7 mouse cellular contexts compared by ENCODE assay signal in the genomic region with DNA sequence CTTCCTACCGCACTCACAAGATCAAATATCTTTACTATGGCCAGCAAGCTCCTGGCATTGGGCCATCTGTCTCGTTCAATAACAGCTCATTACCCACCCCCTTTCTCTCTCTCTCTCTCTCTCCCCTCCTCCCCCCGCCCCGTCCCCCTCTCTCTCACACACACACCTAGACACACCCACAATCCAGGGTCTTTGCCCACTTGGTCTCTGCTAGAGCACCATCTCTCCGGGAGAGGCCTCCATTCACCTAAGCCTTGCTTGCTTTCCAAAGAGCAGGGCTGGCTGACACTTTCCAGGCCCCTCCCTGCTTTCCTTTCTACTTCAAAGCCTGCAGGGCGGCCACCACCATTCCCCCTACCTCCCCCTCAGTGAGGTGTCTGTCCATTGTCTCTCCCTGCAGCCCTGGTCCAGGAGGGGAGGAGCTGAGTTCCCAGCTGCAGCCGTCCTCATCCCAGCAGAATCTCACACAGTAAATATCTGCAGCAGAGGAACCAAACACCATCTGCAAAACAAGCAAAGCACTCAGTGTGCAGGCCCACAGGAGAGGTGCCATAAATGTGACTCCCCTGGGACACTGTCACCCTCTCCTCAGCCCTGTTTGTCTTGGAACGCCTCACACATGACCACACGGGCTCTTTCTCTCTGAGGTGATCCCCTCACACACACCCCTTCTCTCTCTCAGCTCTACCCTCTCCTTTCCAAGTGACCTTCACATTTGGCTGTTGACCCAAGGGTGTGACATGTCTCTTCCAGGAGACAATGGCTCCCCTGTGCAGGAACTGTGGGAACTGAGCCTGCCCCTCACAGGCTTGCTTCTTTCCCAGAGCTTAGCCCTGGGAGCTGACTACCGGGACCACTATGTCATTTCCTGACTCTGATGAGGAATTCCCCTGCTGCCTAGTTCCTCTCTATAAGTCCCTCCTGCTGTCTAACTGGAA. TPM values are rescaled to one million over a fixed set of nuclear protein-coding genes. Genes with fewer than 3 reads are reported as not detected.
DNase-seq lines count a peak whose midpoint lies in the region; ATAC-seq lines count a peak whose summit lies in the region.

No protein-coding gene starts in this region.

- peaks cover 65% of the 10 kb centered on the region for H3K4me1 ChIP-seq in heart, embryonic 13.5 days
- H3K4me1 ChIP-seq in limb, embryonic 11.5 days (ENCODE audit: control insufficient read depth, insufficient read depth, low read length), result peaks cover 50% of the 10 kb centered on the region
- 0 out of 2 replicates have a peak, but pooled peaks cover 8% of the 10 kb centered on the region for H3K4me1 ChIP-seq in midbrain, embryonic 14.5 days (ENCODE audit: control insufficient read depth, insufficient read depth, low read length)

- 5% methylated on average over 10 of the region's 10 CpGs for whole genome bisulfite sequencing in heart, embryonic 13.5 days
- 6% methylated on average over 10 of the region's 10 CpGs for WGBS in limb, embryonic 11.5 days
- 7% methylated on average over 10 of the region's 10 CpGs for WGBS in midbrain, embryonic 14.5 days

- peak; percentile 30; the same call in 1 of the 2 replicates for ATAC-seq in heart, embryonic 13.5 days (ENCODE audit: extremely low read depth, insufficient number of reproducible peaks, low FRiP score, low TSS enrichment)
- peak; percentile 61 for ATAC-seq in limb, embryonic 11.5 days (ENCODE audit: insufficient number of reproducible peaks, low FRiP score, low TSS enrichment, low read depth)
- peak; percentile 24; the same call in 1 of the 2 replicates for ATAC-seq in midbrain, embryonic 14.5 days (ENCODE audit: low FRiP score, low TSS enrichment)

- peak; percentile 93 for DNase-seq in MN1 (ENCODE audit: low spot score)
- peak; percentile 78 for DNase-seq in embryo, embryonic 10 days (ENCODE audit: low spot score)
- DNase-seq in limb, embryonic 11.5 days (ENCODE audit: low spot score), result peak; percentile 73
- DNase-seq in midbrain, embryonic 14.5 days, result peak; percentile 68
- no peak for DNase-seq in natural killer cell, adult 2 months (ENCODE audit: low spot score in 2 of 2)
- no peak for DNase-seq in right cerebral cortex, postnatal 25 days

- H3K27me3 ChIP-seq in heart, embryonic 13.5 days (replicated peaks), result no peaks in the 10 kb centered on the region
- H3K27me3 ChIP-seq in limb, embryonic 11.5 days (ENCODE audit: control insufficient read depth, insufficient read depth, low read length), result no peaks in the 10 kb centered on the region
- no peaks in the 10 kb centered on the region for H3K27me3 ChIP-seq in midbrain, embryonic 14.5 days (ENCODE audit: control insufficient read depth, insufficient read depth, low read length)

- peak overlapping the region; percentile 96 for H3K27ac ChIP-seq in heart, embryonic 13.5 days (replicated peaks)
- peak overlapping the region; percentile 89 for H3K27ac ChIP-seq in limb, embryonic 11.5 days (replicated peaks; ENCODE audit: low read depth, low read length)
- H3K27ac ChIP-seq in midbrain, embryonic 14.5 days (replicated peaks; ENCODE audit: low read depth, low read length), result peak overlapping the region; percentile 65

- no peak overlapping the region for H3K4me3 ChIP-seq in heart, embryonic 13.5 days
- H3K4me3 ChIP-seq in limb, embryonic 11.5 days (ENCODE audit: low read depth, low read length), result no peak overlapping the region
- H3K4me3 ChIP-seq in midbrain, embryonic 14.5 days (replicated peaks; ENCODE audit: low read depth, low read length), result no peak overlapping the region

- H3K9me3 ChIP-seq in heart, embryonic 13.5 days, result no peaks in the 10 kb centered on the region
- no peaks in the 10 kb centered on the region for H3K9me3 ChIP-seq in limb, embryonic 11.5 days (ENCODE audit: control insufficient read depth, low read length)
- no peaks in the 10 kb centered on the region for H3K9me3 ChIP-seq in midbrain, embryonic 14.5 days (ENCODE audit: control insufficient read depth, low read length)

- H3K9ac ChIP-seq in heart, embryonic 13.5 days, result peak overlapping the region; percentile 64
- peak overlapping the region; percentile 30 for H3K9ac ChIP-seq in limb, embryonic 11.5 days (ENCODE audit: low read length)
- no peak overlapping the region; the same call in 1 of the 2 replicates for H3K9ac ChIP-seq in midbrain, embryonic 14.5 days (replicated peaks; ENCODE audit: low read length)

- peak overlapping the region; percentile 27 for H3K4me2 ChIP-seq in heart, embryonic 13.5 days
- peak overlapping the region; percentile 12; the same call in 1 of the 2 replicates for H3K4me2 ChIP-seq in limb, embryonic 11.5 days (ENCODE audit: low read depth, severe bottlenecking)
- H3K4me2 ChIP-seq in midbrain, embryonic 14.5 days (ENCODE audit: low read length), result 0 out of 2 replicates have a peak overlapping the region, but pooled peaks have one; percentile 1

- H3K36me3 ChIP-seq in heart, embryonic 13.5 days, result no peaks in the 10 kb centered on the region
- no peaks in the 10 kb centered on the region for H3K36me3 ChIP-seq in limb, embryonic 11.5 days (ENCODE audit: control insufficient read depth, insufficient read depth, low read length)
- no peaks in the 10 kb centered on the region for H3K36me3 ChIP-seq in midbrain, embryonic 14.5 days (ENCODE audit: control insufficient read depth, insufficient read depth, low read length)

RNA-seq across cellular contexts. Expression of gene Fgr, which starts 14.9 kb away (rescaled TPM):
- 0.21 and 0.23 TPM in 2 replicates for polyA plus RNA-seq in heart, embryonic 13.5 days (2015; fragmentation: Nextera tagmentation; extraction: Ambion mirVana)
- 0.17 and 0.35 TPM in 2 replicates for polyA plus RNA-seq in limb, embryonic 11.5 days (2014; fragmentation: Nextera tagmentation; extraction: Ambion mirVana)
- 0.08 TPM in 1 of 2 replicates, not detected in the other for polyA plus RNA-seq in midbrain, embryonic 14.5 days (2014; fragmentation: Nextera tagmentation; extraction: Ambion mirVana)

RNA-seq across cellular contexts. Expression of gene Fam76a, which starts 36.7 kb away (rescaled TPM):
- polyA plus RNA-seq in heart, embryonic 13.5 days (2015; fragmentation: Nextera tagmentation; extraction: Ambion mirVana), result 34.8 and 35.6 TPM in 2 replicates
- polyA plus RNA-seq in limb, embryonic 11.5 days (2014; fragmentation: Nextera tagmentation; extraction: Ambion mirVana), result 30.1 and 32.9 TPM in 2 replicates
- polyA plus RNA-seq in midbrain, embryonic 14.5 days (2014; fragmentation: Nextera tagmentation; extraction: Ambion mirVana), result 41.9 and 47.5 TPM in 2 replicates

RNA-seq across cellular contexts. Expression of gene Ahdc1, which starts 52.0 kb away (rescaled TPM):
- polyA plus RNA-seq in heart, embryonic 13.5 days (2015; fragmentation: Nextera tagmentation; extraction: Ambion mirVana), result 6.5 and 6.9 TPM in 2 replicates
- polyA plus RNA-seq in limb, embryonic 11.5 days (2014; fragmentation: Nextera tagmentation; extraction: Ambion mirVana), result 10.2 and 10.5 TPM in 2 replicates
- 13.0 and 15.3 TPM in 2 replicates for polyA plus RNA-seq in midbrain, embryonic 14.5 days (2014; fragmentation: Nextera tagmentation; extraction: Ambion mirVana)

Comparison
In these comparisons a context has a peak if more than half of its experiments do, and no peak if none do; other contexts are left out.
1. DNase-seq: peak in MN1 (single experiment), embryo, embryonic 10 days (single experiment), limb, embryonic 11.5 days (single experiment) and midbrain, embryonic 14.5 days (single experiment); none in natural killer cell, adult 2 months (0 of 2) and right cerebral cortex, postnatal 25 days (single experiment).
2. Peak in every context shown above with its lines, with median percentiles within 50 percentile points of each other: ATAC-seq, H3K27ac ChIP-seq and H3K4me2 ChIP-seq.